Mouse (Mus musculus) heart, adult 2 months (tissue): ENCODE measurements around the gene Cradd.

Experiments used
- CTCF ChIP-seq: fragments of 200-600 bp; IDR thresholded peaks from 2 replicates; pipeline ENCODE4 v1.8.1; 2022; ENCODE audit warnings: antibody characterized with exemption, mild to moderate bottlenecking, moderate library complexity
- EP300 ChIP-seq: fragments of 200-500 bp; IDR thresholded peaks from 2 replicates; pipeline ENCODE4 v1.6.1; 2011; ENCODE audit warnings: low read depth, low read length, control low read depth; ENCODE audit not compliant: insufficient read depth
- POLR2A ChIP-seq: fragments of 200-500 bp; IDR thresholded peaks from 2 replicates; pipeline ENCODE4 v1.6.1; 2011; ENCODE audit warnings: mild to moderate bottlenecking, low read depth, low read length, control low read depth; ENCODE audit not compliant: insufficient read depth

GRCm38 (mm10) chr10:95318392-95318708 lies 5.6 kb downstream of the Cradd start:
- TF ChIP-seq CTCF (no peak), POLR2A (peak; percentile 14; the same call in 1 of the 2 replicates), EP300 (peak; percentile 87; the same call in 1 of the 2 replicates)
